Mouse (Mus musculus): Measurements from ENCODE around the gene Schip1.
A peak's percentile ranks its signal among the peaks of the same experiment; 100 is the strongest.

Schip1 gene

DNA sequence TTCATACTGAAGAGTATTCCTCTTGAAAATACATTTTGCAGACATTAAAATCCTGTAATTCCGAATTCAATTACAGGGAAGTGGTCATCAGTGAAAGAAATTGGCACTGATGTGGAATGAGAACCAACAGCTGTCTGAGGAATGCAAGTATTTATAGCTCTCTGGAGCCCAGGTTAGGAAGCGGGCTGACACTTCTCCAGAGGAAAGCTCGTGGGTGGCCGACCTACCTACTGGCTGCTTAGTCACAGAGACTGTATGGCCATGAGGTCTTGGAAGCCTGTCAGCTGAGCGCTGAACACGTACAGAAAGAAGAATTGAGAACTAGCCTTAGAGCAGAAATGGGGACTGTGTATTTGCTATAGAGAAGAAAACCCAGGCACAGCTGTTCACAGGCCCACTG, 545.4 kb downstream of the Schip1 start:
- no peak for DNase-seq (ENCODE audit: extremely low read depth, low read depth)

DNA sequence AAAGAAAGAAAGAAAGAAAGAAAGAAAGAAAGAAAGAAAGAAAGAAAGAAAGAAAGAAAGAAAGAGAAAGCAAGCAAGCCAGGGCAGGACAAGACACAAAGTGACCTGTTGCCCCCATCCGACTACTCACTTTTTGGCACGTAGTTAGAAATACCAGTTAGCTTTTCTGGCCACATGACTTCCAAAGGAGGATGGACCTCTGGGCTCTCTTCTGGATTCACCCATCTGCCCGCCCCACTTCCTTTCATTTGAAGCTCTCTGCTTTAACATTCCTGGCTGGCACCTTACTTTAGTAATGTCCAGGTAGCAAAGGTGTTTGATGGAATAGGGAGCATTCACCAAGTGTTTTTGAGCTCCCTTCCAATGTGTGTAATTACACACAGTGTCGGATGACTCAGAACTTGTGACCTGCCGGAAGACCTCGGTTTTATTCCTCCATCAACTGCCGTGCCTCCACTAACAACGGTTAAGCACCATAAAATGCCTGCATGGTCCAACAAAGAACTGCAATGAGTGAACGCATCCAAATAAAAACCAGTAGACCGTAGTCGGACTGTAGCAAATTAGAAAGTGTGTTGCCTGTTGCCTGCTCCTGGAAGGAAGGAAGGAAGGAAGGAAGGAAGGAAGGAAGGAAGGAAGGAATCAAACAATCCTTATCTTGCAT, 546.1 kb downstream of the Schip1 start:
- no peak for DNase-seq (ENCODE audit: extremely low read depth, low read depth)

DNA sequence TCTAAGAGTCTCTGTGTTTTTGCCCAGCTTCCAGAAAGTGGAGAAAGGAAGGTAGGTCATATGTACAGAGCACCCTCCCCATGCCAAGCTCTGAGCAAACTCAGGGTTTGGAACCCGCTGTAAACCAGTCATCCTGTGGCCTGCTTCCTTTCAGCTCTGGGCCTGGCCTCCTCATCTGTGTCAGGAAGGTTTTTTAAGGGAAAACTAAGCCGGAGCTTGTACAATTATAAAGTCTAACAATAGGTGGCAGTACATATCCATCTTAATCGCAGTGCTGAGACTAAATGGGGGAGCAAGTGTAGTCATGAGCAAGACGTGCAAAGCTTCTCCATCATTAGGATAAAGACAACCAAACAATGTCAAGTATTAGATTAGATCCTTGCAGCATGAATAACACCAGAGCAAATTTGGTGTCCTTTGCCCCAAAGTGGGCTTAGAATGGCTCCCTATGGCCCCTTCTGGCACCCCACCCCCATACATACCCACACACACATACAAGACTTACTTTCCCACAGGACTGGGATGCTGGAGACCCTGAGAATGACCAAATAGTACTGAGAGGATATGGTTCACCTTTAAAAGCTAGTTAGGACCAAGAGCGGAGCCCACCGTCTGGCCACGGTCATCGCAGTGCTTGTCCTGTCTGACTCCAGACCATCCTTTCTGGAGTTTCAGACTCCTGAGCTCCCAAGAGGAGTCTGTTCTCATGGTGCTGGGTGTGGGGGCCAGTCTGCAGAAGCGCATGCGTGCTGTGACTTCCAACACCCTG, 550.6 kb downstream of the Schip1 start:
- peak; percentile 41 for DNase-seq (ENCODE audit: extremely low read depth, low read depth)

DNA sequence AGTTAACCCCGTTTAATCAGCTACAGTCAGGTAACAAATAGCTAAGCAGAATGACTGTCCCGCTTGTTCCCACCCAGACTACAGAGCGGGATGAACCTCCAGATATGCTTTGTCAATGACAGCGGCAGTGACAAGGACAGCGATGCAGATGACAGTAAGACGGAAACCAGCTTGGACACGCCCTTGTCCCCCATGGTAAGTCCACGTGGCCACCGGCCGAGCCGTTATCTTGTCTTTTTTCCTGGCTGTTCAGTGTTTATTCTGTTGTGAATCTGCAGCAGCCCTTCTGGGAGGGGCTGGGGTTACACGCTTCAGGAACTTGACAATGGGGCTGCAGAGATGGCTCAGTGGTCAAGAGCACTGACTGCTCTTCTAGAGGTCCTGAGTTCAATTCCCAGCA, 551.8 kb downstream of the Schip1 start:
- DNase-seq (ENCODE audit: extremely low read depth, low read depth), result peak; percentile 18

DNA sequence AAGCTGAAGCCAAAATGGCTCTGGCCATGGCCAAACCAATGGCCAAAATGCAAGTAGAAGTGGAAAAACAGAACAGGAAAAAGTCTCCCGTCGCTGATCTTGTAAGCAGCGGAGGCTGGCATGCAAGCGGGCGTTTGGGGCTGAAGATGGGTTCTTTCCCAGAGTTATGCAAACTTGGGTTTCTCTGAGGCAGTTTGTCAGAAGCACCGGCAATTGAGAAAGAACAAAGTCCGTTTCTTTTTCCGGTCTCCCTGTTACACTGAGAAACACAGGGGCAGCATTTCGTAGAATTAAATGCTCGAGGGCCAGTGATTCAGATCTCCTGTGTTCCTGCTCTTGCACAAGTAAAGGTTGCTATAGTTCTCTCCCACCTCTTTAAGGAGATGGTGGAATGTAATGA, 553.1 kb downstream of the Schip1 start:
- DNase-seq (ENCODE audit: extremely low read depth, low read depth), result no peak

DNA sequence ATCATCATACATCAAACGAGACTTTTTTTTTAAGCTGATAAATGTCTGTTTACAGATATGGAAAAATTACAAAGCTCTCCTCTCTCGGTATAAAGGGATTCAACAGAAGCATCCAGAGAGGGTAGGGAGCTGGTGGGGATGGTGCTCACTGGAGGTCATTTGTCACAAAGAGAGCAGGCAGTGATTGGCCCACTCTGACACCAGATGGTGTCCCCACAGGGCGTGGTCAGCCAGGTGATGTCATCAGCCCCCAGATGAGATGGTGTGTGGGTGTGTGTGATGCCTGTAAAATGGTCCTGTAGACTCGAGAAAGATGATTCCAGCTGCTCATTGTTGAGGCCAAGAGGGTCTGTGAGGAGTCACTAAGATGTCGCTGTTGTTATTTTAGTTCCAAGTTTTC, 554.5 kb downstream of the Schip1 start:
- DNase-seq (ENCODE audit: extremely low read depth, low read depth), result no peak

DNA sequence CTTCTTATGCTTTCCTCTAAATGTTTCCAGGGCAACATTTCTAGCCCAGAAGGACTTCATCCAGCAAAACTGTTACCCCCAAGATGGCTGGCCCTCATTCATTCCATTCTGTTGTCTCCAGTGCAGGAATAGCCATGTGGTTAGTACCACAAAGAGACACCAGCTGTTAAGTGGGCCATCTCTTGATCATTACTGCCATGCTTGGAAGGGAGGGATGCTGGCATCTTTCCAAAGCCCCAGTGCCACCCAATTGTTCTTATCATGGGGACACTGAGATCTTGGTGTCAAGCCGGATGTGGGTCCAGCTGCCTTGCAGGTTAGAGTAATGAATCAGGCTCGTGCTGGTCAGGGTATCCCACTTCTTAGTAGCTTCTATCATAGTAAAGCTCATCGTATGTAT, 557.4 kb downstream of the Schip1 start:
- no peak for DNase-seq (ENCODE audit: extremely low read depth, low read depth)

DNA sequence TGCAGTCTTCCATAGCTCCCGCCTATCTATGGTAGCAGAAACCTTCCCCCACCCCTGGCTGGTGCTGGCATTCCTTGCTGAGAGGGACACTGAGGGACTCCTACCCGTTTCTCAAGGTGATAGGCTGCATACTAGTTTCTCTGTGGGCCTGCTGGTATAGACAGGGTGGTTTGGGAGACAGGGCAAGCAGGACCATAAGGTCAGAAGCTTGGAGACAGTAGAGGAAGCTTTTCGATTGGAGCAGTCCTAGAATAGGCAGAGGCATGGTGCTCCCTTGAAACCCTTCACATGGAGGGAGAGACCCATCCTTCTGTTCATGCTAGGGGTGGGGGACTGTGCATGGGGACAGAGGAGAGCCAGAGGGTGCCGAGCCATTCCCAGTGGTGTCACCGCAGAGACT, 558.4 kb downstream of the Schip1 start:
- no peak for DNase-seq (ENCODE audit: extremely low read depth, low read depth)

DNA sequence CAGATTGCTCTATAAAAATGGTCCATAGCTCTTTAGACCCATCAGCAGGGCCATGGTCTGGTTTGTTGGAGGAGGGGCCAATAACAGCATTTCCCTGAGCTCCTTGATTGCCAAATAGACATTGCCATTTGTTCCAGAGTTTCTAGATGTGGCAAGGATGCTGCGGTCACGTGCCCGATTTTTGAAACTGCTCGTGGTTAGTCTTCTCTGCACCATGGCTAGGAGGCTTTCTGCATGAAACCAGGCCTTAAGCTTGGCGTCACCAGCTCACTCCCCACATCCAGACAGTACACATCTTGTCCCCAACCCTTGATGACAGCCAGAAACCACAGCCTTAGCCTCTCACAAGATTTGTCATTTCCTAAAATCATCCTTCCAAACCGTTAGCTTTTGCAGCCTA, 559.9 kb downstream of the Schip1 start:
- DNase-seq (ENCODE audit: extremely low read depth, low read depth), result no peak

DNA sequence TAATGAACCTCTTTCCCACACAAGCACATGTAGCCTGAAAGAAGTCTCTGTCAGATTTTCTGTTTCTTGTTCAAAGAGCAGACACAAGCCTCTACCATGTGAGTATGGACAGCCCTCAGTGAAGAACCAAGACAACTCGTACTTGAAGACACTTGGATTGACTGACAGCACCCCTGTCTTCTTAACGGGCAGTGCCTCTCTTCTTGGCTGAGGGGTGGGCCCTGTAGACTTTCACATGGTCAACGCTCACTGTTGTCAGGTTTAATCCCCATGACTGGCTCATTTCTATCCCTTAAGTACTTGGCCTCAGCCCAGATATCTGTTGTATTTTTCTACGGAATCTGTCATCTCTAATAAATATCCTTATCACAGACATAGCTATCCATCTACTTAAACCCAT, 565.7 kb downstream of the Schip1 start:
- DNase-seq (ENCODE audit: extremely low read depth, low read depth), result no peak

DNA sequence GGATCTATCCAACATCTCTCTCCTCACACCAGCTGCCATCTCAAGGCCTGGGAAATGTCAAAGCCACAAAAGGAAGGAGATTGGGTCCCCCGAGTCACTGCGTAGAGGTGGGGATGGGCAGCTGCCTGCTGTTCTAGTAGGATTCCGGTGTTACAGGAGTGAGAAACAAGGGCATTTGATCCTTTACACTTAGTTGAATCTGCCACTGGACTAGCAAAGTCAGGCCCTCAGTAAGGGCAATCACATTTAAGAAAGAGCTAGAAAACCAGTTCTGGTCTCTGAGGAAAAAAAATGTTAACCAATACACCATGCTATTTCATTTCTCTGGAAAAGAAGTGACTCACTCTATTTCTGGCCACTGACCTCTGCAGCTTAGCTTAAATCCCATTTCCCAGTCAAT, 566.2 kb downstream of the Schip1 start:
- no peak for DNase-seq (ENCODE audit: extremely low read depth, low read depth)

DNA sequence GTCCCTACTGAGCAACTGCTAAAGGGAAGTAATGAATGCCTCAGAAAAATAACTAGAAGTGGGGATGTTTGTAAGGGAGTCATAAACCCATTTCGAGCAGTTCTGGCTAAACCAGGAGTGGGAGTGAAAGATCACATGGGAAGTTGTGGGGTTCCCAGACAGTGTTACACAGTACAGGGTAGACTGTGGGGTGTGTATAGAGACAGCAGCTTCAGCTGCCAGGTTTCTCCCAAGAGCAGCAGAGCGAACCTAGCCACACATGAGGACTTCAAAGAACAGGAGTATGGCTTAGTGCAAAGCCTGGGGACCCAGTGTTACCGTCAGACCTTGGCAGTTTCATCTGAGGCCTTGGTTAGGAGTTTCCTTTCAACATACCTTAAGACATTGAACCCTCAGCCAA, 568.1 kb downstream of the Schip1 start:
- no peak for DNase-seq (ENCODE audit: extremely low read depth, low read depth)

DNA sequence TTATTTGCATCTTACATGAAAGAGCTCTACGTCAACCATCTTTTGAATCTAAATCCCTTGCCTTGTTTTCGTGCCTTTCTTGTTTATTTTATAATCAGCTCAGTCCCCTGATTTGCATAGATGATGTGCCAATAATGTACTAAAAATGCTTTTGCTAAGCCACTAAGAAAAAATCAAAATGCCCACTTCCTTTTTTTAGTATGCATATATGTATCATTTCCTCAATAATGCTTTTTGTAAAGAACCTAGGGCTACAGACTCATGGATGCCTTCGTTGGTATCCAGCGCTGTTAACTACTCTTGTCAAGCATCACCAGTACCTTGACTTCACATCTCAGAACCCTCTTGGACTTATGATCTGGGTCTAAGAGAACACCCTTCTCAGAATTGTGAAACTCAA, 569.0 kb downstream of the Schip1 start:
- no peak for DNase-seq (ENCODE audit: extremely low read depth, low read depth)

DNA sequence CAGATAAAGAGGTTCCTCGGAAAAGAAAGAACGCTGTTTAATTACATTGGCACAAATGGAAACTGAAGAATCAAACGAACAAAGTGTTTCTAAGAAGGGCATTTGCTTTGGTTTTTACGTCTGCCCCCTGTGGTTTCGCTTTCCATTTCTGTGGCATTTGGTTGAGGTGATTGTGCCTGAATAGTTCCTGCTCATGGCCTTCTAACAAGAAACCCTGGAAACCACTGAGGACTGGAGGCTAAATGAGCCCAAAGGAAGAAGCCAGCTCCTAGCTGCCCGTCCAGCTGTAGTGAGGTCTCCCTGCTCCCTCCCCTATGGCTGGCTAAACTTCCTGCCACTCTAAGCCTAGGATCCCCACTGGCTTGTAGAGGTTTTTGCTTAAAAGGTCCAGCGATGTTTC, 573.4 kb downstream of the Schip1 start:
- no peak for DNase-seq (ENCODE audit: extremely low read depth, low read depth)

DNA sequence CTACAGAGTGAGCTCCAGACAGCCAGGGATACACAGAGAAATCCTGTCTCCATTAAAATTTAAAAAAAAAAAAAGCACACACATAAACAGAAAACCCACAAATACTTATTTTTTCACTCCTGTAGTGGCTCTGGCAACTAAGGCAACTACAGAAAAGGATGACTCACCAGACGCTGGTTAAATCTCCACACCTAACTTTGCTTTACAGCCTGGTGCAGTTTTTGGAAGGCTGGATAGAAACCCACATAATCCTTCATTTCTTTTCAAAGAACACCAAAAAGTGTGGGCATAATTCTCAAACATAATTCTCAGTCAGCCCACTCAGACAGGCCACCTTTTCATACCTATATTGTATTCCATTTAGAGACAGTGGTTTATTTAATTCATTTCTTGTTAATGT, 574.1 kb downstream of the Schip1 start:
- no peak for DNase-seq (ENCODE audit: extremely low read depth, low read depth)

DNA sequence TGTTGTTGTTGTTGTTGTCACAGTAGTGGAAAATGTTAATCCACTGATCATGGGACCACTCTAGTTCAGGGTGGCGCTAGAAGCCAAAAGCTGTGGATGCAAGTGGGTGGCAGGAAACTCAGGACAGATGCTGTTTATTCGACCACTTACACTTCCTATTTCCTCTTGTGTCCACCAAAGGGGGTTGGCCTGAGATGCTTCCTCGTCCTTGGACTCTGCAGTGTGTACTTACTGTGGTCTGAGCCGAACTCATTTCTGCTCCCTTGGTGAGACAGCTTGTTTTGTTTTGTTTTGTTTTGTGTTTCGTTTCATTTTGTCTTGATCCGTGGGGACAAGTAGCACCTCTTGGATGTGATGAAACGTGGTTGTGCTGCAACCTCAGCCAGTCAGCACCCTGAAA, 578.3 kb downstream of the Schip1 start:
- no peak for DNase-seq (ENCODE audit: extremely low read depth, low read depth)

DNA sequence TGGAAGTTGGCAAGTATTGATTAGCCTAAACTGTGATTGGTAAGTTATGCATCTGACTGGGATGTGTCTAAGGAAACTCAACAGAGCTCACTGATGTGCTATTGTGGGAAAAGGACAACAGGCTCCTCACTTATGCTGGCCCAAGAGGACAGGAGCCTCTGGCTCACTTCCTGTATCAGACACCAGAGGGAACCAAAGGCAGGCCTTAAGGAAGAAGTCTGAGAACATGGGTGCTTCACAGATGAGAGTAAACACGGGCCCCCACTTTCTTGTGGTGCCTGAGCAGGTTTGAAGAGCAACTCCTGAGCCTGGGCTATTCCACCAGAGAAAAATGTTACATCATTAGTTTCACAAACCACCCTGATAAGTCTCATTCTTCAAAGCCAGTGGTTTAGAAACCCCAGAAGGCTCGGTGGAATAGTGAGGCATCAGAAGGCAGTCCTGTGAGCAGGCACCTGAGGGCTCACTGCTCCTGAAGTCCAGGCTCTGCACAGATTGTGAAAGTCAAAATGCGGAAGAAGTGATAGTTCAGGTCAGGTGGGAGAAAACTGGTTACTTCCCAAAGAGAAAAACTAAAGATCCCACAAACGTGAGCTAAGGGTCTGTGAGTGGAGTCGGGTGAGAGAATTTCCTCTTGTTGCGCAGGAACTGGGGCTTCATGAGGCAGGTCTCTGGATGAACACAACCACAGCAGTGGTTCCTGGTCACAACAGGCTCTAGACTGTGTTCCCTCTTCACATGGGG, 582.0 kb downstream of the Schip1 start:
- no peak for DNase-seq (ENCODE audit: extremely low read depth, low read depth)

DNA sequence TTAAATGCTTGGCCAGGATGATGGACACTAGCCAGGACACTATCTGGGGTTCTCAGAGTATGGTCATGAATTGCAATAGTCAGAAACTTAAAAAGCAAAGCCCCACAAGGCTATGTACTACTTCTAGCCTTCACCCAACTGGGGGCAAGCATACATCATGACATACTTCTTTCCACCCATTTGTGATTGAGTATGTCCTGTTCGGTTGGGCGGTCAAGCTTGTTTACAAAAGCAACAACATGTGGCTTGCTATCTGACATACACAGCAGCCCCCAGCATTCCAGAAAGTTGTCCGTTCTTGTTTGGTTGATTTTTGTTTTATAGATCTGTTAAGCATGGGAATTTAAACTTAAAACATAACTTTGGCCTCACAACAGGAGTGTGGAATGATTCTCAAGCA, 582.7 kb downstream of the Schip1 start:
- no peak for DNase-seq (ENCODE audit: extremely low read depth, low read depth)

DNA sequence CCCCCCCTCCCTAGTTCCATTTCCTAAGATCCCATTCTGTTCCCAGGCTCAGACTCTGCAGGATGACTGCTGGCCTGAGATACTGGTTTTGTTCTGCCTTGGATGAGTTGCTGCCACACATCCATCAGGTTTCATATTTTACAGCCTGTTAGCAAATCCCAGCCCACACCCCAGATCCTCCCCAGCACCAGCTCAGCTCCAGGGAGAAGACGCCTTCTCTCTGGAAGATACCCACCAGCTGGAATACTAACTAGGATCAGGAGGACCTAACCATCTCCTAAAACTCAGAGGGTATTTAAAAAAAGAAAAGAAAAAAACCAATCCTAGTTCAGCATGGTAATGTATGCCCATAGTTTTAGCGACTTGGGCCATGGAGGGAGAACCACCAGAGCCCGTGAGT, 585.6 kb downstream of the Schip1 start:
- no peak for DNase-seq (ENCODE audit: extremely low read depth, low read depth)

DNA sequence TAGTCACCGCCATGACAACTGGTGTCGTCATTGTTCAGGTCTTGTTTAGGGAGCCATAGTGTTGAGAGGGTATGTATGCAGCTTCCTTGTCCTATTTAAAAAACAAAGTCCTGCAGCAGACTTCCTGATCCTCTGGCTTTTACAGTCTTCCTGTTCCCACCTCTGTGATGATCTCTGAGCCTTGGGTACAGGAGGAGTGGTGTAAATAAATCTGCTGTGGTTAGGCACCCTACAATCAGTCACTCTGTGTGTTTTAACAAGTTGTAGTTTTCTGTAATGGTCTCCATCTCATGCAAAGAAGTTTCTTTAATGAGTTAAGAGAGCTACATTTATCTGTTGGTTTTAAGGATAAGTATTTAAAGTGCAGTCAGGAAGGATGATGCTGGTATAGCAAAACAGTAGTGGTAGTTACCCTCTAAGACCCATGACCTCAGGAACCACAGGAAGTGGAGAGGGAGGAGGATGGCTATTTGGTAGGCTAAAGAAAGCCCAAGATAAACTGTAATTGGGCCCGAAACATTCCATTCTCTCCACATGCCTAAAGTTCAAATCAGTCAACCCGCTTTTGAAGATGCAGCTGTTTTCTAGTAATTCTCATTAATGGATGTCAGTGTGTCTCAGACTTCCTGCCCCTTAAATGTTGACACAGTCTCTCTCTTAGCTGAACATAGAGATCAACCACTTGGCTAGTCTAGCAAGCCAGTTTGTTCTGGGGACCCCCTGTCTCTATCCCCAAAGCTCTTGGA, 592.2 kb downstream of the Schip1 start:
- no peak for DNase-seq (ENCODE audit: extremely low read depth, low read depth)

DNA sequence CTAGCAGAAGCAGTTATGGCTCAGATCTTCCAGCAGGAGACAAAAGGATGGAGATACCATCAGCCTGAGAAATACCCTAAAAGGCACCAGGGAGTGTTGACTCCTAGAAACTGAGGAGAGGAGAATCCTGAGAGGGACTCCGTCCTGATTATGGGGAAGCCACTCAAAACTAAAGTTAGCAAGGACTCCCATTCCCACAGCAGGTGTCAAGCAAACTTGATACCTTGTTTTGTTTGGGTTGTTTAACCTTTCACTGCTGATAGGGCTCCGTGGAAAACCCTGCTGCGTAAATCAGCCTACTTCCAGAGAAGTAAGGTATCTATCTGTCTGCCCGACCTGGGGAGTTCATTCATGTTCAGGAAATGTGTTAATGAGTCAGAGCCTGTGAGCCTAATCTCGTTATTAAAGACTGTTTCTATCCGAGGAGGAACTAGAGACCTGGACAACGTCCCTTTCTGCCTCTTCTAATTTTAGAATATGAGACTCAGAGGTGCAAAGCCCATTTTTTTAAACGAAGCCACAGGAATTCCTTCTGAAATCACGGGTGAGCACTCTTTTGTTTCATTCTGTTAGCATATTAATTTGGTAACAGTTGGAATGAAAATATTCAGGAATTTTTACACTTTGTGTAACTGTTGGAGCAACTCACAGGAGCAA, 593.1 kb downstream of the Schip1 start:
- peak; percentile 22 for DNase-seq (ENCODE audit: extremely low read depth, low read depth)

Measured in MEL-GATA-1-ER (cell line).